Mouse (Mus musculus) cerebellum, postnatal 4 days (tissue): ENCODE measurements around the gene Mapk8ip3.

Experiments used
- DNase-seq, 2 experiments: peaks; one replicate each; pipeline ENCODE4 v3.0.0; 2022; ENCODE audit warnings: low spot score in 2 of 2, mixed read lengths in 1 of 2

Mapk8ip3 gene

GRCm38 (mm10) chr17:24885356-24886133, 51.2 kb downstream of the Mapk8ip3 start:
- no peak for DNase-seq

- no peak for DNase-seq
Observed at GRCm38 (mm10) chr17:24884391-24884790, 52.4 kb downstream of the Mapk8ip3 start.

- DNase-seq, result peak in 1 of 2 experiments; percentile 34
Observed at GRCm38 (mm10) chr17:24881738-24882440, 54.9 kb downstream of the Mapk8ip3 start.

- no peak for DNase-seq
Observed at GRCm38 (mm10) chr17:24878531-24878930, 58.2 kb downstream of the Mapk8ip3 start.

- DNase-seq, result no peak
Observed at GRCm38 (mm10) chr17:24878117-24878397, 58.7 kb downstream of the Mapk8ip3 start.

- DNase-seq, result no peak
Observed at GRCm38 (mm10) chr17:24877336-24878116, 59.3 kb downstream of the Mapk8ip3 start.

- DNase-seq, result no peak
Observed at GRCm38 (mm10) chr17:24874989-24875388, 61.8 kb downstream of the Mapk8ip3 start.

GRCm38 (mm10) chr17:24874405-24874745, 62.4 kb downstream of the Mapk8ip3 start:
- no peak for DNase-seq

GRCm38 (mm10) chr17:24873695-24874404, 62.9 kb downstream of the Mapk8ip3 start:
- no peak for DNase-seq

GRCm38 (mm10) chr17:24867914-24868313, 68.9 kb downstream of the Mapk8ip3 start:
- no peak for DNase-seq

- DNase-seq, result no peak
Observed at GRCm38 (mm10) chr17:24865776-24866175, 71.0 kb downstream of the Mapk8ip3 start, which contains the start of gene Igfals. Igfals (plus strand) TSS chr17:24865997.

- DNase-seq, result no peak
Observed at GRCm38 (mm10) chr17:24861785-24862184, 75.0 kb downstream of the Mapk8ip3 start.

GRCm38 (mm10) chr17:24860076-24860475, 76.7 kb downstream of the Mapk8ip3 start:
- no peak for DNase-seq

- DNase-seq, result peak; percentile 18 to 25
Observed at GRCm38 (mm10) chr17:24858967-24859366, 77.8 kb downstream of the Mapk8ip3 start.

GRCm38 (mm10) chr17:24857831-24858470, 78.8 kb downstream of the Mapk8ip3 start:
- peak in 1 of 2 experiments; percentile 14 for DNase-seq

- peak in 1 of 2 experiments; percentile 6 for DNase-seq
Observed at GRCm38 (mm10) chr17:24856589-24856988, 80.2 kb downstream of the Mapk8ip3 start.

- DNase-seq, result peak in 1 of 2 experiments; percentile 12
Observed at GRCm38 (mm10) chr17:24855838-24856464, 80.8 kb downstream of the Mapk8ip3 start.

- DNase-seq, result no peak
Observed at GRCm38 (mm10) chr17:24851381-24852125, 85.2 kb downstream of the Mapk8ip3 start.

GRCm38 (mm10) chr17:24850773-24851127, 86.0 kb downstream of the Mapk8ip3 start:
- DNase-seq, result no peak
